Mouse (Mus musculus) NIH3T3 (cell line): ENCODE measurements around the gene Eapp.

Source experiments
- DNase-seq: peaks from one replicate; pipeline ENCODE4 v3.0.0-alpha.2; 2012; ENCODE audit warnings: low read depth

Eapp gene

GRCm38 (mm10) chr12:54637033-54637432 is 58.7 kb downstream of the Eapp start:
- no peak for DNase-seq

- DNase-seq, result no peak
Measured at GRCm38 (mm10) chr12:54632141-54632540, 63.6 kb downstream of the Eapp start.

GRCm38 (mm10) chr12:54621942-54622341 is 73.8 kb downstream of the Eapp start:
- DNase-seq, result no peak
